Mouse (Mus musculus) lung, adult 2 months (tissue): ENCODE results near the gene Jaml.

ENCODE experiments used
- CTCF ChIP-seq: fragments of 200-500 bp; IDR thresholded peaks from 2 replicates; pipeline ENCODE4 v1.5.1; 2011; ENCODE audit warnings: mild to moderate bottlenecking, low read length, control low read depth; ENCODE audit not compliant: insufficient read depth
- POLR2A ChIP-seq: fragments of 200-500 bp; IDR thresholded peaks from 2 replicates; pipeline ENCODE4 v1.6.1; 2011; ENCODE audit warnings: low read depth, mild to moderate bottlenecking, control low read depth, low read length, borderline replicate concordance; ENCODE audit errors: extremely low read depth

DNA sequence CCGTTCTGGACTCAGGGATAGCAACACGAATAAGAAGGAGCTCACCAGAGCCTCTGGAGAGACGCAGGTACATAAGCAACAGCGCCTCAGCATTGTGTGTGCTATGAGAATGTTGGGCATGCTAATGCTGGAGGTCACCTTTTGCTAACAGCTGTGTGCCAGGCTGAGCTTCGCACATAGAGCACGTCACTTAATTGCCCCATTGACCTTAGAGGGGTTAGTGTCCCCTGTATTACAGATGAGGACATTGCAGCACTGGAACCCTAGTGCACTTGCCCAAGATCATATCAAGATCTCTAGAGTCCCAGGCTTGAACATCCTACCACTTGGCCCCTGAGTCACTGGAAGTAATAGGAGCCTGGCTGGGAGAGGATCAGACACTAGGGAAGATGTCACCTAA, 41.6 kb downstream of the Jaml start:
- TF ChIP-seq POLR2A = no peak
- no peak for TF ChIP-seq CTCF
